Mouse (Mus musculus) olfactory bulb, adult 2 months (tissue): ENCODE results near the gene Dennd1a. TPM values are rescaled to one million over a fixed set of nuclear protein-coding genes. Genes with fewer than 3 reads are reported as not detected.
"Not testable (repeated sequence)": the region's sequence is repeated elsewhere in the genome, so short reads cannot be mapped to it uniquely, and the experiment has no call there.

Experiments
- H3K27ac ChIP-seq: fragments of 200-500 bp; 2 replicates; pipeline ENCODE4 v1.5.1; 2012; ENCODE audit warnings: low read depth, low read length; ENCODE audit not compliant: insufficient read depth
- H3K4me1 ChIP-seq: fragments of 200-500 bp; 2 replicates; pipeline ENCODE4 v1.6.1; 2012; ENCODE audit warnings: low read length; ENCODE audit not compliant: control insufficient read depth, insufficient read depth
- H3K4me3 ChIP-seq: fragments of 200-500 bp; 2 replicates; pipeline ENCODE4 v1.5.1; 2012; ENCODE audit warnings: mild to moderate bottlenecking, low read depth, low read length, moderate library complexity; ENCODE audit not compliant: insufficient read depth
- CTCF ChIP-seq: fragments of 200-500 bp; IDR thresholded peaks from 2 replicates; pipeline ENCODE4 v1.5.1; 2012; ENCODE audit warnings: low read depth, mild to moderate bottlenecking, low read length, moderate library complexity; ENCODE audit not compliant: insufficient read depth
- POLR2A ChIP-seq: fragments of 200-500 bp; IDR thresholded peaks from 2 replicates; pipeline ENCODE4 v1.6.1; 2012; ENCODE audit warnings: mild to moderate bottlenecking, low read depth, low read length, moderate library complexity; ENCODE audit not compliant: insufficient read depth
- WGBS: fragments of 180-500 bp; shearing (Covaris S2); methylation state at CpG from one replicate; pipeline ENCODE4 v1.1.7; 2018; 5-methylcytosine and 5-hydroxymethylcytosine counted together
- polyA plus RNA-seq: library from polyadenylated mRNA; stranded (reverse); fragments of >200 nt; gene quantifications from 2 replicates; pipeline ENCODE4 v1.2.4, GENCODE M21; 2012; ENCODE audit warnings: low replicate concordance; ENCODE audit not compliant: missing spikeins, insufficient read depth, insufficient read length

Dennd1a gene
- polyA plus RNA-seq, 1 experiment = not detected

DNA sequence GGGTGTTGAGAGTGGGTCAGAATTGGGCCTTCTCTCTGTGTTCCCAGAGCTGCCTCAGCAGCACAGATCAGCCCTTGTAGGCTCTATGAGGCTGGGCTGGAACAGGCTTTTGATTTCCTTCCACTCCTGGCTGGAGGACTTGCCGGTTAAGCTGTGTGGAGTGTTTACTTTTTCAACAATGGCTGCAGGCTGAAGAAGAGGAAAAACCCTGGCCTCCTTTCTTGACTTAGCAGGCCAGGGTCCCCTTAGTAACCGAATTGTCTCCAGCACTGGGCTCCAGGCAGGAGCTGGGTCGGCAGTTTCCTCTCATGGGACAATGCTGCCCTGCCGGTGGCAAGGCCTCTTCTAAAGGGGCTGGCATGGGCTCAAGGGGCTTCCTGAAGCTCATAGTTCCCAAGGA is 323.8 kb downstream of the Dennd1a start:
- Histone ChIP-seq H3K27ac (no peak overlapping the region), H3K4me1 (no peaks in the 10 kb centered on the region), H3K4me3 (no peak overlapping the region)
- 64% methylated on average over 4 of the region's 4 CpGs for WGBS
- TF ChIP-seq CTCF = no peak
- no peak for TF ChIP-seq POLR2A

DNA sequence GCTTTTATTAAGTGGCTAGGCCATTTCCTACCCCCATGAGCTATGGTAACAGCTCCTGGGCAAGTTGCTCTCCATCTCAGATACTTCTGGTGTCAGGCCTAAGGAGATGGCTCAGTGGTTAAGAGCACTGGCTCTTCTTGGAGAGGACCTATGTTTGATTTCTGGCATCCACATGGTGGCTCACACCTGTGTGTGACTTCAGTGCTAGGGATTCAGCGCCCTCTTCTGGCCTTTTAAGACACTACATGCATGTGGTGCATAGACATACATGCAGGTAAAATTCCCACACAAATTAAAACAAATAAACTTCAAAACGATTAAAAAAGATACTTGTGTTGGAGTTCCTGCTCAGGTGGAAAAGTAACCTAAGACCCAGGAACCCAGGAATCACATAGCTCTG is 338.8 kb downstream of the Dennd1a start:
- no peak for TF ChIP-seq CTCF
- TF ChIP-seq POLR2A = no peak
- no peak overlapping the region for H3K27ac ChIP-seq
- no peak overlapping the region for H3K4me3 ChIP-seq
- no peaks in the 10 kb centered on the region for H3K4me1 ChIP-seq
- WGBS = 47% methylated on average over 2 of the region's 2 CpGs

DNA sequence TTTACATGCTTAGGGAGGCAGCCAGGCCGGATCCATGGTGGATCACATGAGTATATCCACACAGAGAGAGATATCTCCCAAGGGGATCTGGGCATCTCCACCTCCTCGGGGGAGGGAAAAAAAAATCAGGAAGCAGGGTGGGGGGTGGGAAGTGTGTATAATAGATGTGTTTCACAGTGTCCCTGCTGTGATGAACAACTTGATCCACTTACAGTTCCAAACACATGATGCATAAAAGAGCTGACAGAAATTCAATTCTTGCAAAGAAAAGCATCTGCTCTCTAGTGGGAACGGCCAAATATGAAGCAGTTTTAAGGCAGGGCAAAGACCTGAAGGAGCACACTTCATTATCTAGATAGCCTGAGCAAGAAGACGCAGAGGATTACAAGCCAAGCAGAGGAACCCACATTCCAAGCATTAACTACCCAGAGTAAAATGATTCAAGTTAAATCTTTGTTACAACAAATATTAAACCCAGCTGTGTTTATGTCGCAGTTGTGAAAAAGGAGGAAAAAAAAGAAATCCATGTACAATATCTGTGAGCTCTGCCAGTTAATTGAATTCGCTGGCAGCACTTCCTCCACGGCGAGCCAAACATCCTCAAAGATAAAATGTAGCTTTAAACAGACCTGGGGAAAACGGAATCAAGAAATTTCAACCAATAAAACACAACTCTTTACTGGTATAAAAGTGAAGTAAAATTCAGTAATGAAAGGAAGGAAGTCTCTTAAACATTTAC is 341.4 kb downstream of the Dennd1a start:
- Histone ChIP-seq H3K4me3 (no peak overlapping the region), H3K4me1 (no peaks in the 10 kb centered on the region), H3K27ac (no peak overlapping the region)
- 65% methylated on average over 9 of the region's 9 CpGs for WGBS
- TF ChIP-seq POLR2A (no peak), CTCF (no peak)

DNA sequence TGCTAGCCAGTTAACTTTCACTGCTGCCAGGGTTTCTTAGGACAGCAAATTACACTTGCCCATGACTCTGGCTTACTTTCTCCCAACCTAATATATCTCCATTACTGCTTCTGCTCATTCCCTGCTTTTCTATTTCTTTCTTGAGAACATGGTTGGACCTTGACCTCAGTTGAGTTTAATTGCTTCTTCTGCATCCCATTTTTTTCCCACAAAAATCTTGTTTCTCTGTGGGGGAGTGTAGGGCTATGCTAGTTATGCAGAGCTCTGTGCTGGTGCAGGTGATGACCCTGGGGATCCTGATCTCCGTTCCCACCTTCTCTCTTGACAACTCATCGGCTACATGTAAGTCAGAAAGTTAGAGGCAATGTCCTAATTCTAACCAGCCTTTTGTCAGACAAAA is 344.3 kb downstream of the Dennd1a start:
- no peaks in the 10 kb centered on the region for H3K4me1 ChIP-seq
- H3K27ac ChIP-seq = no peak overlapping the region
- TF ChIP-seq POLR2A (no peak), CTCF (no peak)
- WGBS = 97% methylated on average over 2 of the region's 2 CpGs
- H3K4me3 ChIP-seq = no peak overlapping the region

DNA sequence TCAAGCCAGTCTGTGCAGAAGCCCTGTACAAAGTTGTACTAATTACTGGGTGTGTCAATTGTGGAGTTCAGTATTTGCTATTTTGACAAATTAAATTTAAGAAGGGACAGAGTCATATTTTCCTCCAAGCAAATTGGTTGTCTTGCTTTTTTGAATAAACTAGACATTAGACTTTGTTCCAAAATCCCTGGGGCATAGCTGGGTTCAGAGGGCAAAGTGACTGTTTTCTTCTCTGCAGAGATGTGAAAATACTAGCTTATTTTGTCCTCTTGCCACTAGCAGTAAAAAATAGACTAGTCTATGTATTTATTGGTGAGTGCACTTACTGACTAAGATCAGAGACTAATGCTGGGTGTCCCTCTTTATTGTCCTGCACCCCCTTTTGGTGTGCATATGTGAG is 345.4 kb downstream of the Dennd1a start:
- H3K4me1 ChIP-seq = no peaks in the 10 kb centered on the region
- no peak overlapping the region for H3K27ac ChIP-seq
- no peak for TF ChIP-seq CTCF
- no peak for TF ChIP-seq POLR2A
- H3K4me3 ChIP-seq = no peak overlapping the region

DNA sequence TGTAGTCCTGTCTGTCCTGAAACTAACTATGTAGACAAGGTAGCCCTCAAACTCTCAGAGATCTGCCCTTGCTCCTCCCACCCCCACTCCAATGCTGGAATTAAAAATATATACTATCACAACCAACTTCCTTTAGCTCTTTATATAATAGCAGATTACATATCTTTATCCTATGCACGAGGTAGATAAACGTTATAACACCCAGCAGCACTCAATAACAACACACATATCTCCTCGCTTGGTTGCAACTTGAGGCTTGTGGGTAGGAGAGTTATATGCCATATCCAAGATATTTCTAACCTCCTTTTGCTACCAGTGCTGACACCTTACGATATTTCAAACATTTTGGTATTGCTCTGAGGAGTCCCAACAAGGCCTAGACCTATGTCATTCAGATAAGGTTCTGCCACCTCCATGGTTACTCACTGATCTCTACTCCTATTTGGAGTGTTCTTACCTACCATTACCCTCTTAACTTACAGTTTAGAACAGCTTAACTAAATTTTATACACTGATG is 346.3 kb downstream of the Dennd1a start:
- Histone ChIP-seq H3K27ac (no peak overlapping the region), H3K4me1 (no peaks in the 10 kb centered on the region), H3K4me3 (no peak overlapping the region)
- TF ChIP-seq POLR2A (no peak), CTCF (no peak)
- 98% methylated on average over 4 of the region's 4 CpGs for WGBS

DNA sequence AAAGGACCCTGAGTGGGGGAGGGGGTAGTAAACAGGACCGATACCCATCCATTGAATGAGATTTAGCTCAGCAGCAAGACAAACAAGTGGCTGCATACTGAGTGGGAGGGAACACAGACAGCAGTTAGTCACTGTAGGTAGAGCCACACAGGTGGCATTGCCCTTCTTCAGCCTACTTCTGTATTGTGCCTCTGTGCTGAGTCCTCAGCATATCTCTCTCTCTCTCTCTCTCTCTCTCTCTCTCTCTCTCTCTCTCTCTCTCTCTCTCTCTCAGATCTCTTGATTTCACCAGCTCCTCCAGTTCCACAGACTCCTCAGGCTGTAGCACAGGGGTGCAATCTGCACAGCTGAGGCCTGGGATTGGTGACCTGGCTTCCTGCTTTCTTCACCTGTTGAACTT is 347.2 kb downstream of the Dennd1a start:
- WGBS = 96% methylated on average over 1 of the region's 1 CpGs
- no peak for TF ChIP-seq POLR2A
- no peak for TF ChIP-seq CTCF

DNA sequence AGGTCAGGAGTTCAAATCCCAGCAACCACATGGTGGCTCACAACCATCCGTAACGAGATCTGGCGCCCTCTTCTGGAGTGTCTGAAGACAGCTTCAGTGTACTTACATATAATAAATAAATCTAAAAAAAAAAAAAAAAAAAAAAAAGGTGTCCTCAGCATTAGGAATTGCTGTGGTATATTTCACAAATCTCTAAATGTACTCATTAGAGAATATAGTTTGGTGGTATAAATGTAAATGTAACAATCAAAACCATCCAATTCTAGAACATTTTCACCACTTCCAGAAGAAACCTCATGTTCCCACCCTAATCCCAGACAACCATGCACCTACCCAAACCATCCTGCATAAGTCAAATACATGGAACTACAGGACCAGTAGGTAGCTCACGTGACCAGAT is 350.3 kb downstream of the Dennd1a start:
- not testable (repeated sequence) for H3K4me3 ChIP-seq, H3K27ac ChIP-seq, H3K4me1 ChIP-seq
- WGBS = 85% methylated on average over 4 of the region's 4 CpGs

More for the DNA sequence above, 347.2 kb downstream of the Dennd1a start:
- no peaks in the 10 kb centered on the region for H3K4me1 ChIP-seq
- no peak overlapping the region for H3K4me3 ChIP-seq
- no peak overlapping the region for H3K27ac ChIP-seq

DNA sequence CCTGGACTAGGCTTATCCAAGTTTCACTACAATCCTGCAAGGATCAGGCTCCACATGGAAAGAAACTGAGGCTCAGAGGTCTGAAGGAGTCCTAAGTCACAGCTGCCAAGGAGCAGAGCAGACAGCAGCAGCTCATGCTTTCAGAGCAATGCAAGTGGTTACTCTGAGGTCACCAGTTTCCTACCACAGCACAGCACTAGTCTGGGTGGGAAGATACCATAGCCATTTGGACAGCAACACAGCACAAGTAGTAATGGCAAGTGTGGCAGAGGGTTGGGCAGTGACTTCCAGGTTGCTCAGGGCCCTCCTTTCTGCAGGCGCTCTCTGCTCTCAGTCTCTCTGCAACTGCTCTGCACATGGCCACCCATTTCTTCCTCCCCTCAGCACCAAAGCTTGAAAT is 354.9 kb downstream of the Dennd1a start:
- 97% methylated on average over 1 of the region's 1 CpGs for WGBS
- H3K27ac ChIP-seq = no peak overlapping the region
- H3K4me1 ChIP-seq = no peaks in the 10 kb centered on the region
- no peak for TF ChIP-seq CTCF
- TF ChIP-seq POLR2A = no peak
- H3K4me3 ChIP-seq = no peak overlapping the region
